Mouse (Mus musculus): ENCODE measurements around the gene Nrcam.

The Nrcam gene

DNA sequence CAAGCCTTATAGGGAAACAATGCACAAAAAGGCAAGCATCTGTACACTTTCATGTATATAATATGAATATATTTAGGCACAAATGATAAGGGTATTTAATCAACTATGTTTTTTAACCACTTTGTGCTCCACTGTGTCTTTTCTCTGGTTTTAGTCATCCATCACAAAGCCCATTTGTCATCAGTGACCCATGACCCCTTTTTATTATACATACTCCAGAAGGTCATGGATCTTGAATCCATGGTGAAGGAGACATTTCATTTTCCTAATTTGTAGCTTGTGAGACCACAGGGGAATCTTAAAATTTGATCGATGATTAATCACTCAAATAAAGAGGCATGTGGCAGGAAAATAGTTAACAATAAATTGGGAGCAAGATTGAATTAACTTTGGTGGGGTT lies 29.2 kb downstream of the Nrcam start:
- DNase-seq (ENCODE audit: low spot score in 2 of 2), result no peak

GRCm38 (mm10) chr12:44371076-44371710 lies 42.5 kb downstream of the Nrcam start:
- no peak for DNase-seq (ENCODE audit: low spot score in 2 of 2)

DNA sequence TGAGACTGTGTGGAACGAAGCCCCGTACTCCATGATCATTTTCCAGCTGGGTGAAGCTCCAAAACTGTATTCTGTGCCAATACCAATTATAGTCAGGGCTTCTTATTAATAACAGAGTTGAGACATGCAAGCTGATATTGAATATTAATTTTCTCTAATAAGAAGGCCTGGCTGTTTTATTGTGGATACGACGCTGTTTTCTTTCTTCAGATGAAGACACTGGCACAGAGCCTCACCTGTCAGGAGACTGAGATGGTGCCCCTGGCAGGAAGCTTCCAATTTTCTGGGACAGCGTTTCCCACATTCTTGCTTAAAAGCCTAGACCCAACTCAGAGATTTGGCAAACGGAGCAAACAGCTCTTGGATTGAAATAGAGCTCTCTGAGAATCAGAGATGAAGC lies 47.3 kb downstream of the Nrcam start:
- no peak for DNase-seq (ENCODE audit: low spot score in 2 of 2)

DNA sequence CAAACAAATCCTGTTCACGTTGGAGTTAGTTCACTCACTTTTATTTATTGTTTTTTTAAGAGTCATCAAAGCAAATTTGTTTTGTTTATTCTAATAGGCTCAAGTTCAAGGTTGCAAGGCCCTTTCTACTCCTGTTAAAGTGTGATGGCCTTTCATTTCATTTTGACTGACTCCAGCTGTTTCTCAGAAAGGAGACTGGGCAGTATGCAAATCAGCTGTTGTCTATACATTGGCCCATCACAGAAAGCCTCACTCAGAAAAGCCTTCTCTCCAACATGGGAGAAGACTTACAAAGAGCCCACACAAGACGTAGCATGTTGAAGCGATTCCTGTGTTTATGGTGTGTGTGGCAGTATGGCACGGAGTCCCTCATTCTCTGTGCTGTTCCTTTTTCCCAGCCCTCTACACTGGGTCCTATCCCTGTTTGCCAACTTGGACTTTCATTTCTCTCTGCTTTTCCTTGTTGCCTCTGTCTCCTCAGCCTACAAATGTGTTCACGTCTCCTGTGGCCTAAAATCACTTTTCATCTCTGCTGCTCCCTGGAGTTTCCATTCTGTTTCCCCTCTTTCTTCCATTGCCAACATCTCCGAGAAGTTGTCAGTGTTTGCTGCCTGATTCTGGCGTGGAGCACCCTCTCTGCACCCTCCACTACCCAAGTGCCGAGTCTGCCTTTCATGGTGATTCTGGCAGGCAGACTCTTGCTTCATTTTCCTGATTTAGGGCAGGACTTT lies 49.9 kb downstream of the Nrcam start:
- no peak for DNase-seq (ENCODE audit: low spot score in 2 of 2)

DNA sequence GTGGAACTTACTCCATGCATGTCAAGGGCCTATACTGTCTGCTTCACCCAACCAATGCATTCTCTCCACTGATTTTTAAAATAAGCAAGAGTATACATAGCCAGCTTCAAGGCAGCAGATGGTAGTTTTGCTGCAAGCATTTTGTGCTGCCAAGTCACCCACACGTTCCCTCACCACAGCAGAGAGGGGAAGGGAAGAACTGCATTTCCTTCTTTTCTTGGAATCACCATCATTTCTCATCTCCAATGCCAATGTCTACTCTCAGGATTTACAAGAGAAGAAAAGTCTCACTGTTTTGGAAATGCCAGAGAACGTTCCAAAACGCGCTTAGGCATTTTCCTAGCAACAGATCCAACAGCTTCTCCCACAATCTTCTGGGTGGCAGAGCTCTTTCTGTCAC lies 52.1 kb downstream of the Nrcam start:
- DNase-seq (ENCODE audit: low spot score in 2 of 2), result no peak

DNA sequence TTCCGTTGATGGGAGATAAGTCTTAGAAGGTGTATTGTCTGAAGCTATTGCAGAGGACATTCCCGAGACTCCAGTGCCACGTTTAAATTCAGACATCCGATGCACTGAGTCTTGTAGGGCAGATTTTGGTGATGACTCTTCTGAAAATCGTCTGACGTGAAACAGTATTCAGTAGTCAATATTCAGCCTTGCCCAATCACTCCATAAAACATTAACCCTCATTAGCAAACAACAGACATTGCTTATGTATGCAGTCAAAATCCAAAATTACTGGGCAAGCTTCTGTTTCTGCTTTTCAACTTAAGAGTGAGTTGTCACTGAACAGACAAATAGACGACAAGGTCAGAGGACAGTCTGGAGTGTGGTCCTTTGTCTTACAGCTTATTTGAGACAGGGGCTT lies 57.7 kb downstream of the Nrcam start:
- DNase-seq (ENCODE audit: low spot score in 2 of 2), result no peak

GRCm38 (mm10) chr12:44388220-44388619 lies 59.5 kb downstream of the Nrcam start:
- no peak for DNase-seq (ENCODE audit: low spot score in 2 of 2)

DNA sequence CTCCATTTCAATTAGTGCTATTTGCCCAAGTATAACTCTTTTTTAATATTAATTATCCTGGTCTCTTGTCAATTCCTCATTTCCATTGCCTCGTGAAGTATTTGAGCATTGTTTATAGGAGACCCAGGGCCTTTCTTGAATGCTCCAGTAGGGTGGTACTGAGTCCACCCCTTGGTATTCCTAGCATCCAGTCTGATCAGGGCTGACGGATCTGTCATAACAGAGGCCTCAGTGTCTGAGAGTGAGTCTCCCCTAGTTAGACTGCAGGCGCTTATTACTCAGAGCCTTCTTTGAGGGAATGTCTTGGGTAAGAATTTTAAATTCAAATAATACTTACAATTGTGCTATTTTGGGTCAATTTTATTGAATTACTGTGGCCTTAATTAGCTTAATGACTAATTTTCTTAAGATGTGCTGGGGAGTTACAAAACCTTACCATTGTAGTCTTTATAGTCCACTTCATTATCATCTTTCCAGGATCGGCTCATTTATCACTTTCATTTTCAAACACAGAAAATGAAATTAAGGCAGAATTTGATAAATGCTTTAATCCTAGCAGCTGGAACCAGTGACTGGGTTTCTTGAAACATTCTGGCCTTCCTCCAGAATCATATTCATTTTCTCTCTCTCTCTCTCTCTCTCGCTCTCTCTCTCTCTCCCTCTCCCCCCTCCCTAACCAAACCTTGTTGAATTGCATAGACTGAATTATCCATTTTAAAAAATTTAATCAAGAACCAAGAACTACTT lies 61.9 kb downstream of the Nrcam start:
- DNase-seq (ENCODE audit: low spot score in 2 of 2), result no peak

DNA sequence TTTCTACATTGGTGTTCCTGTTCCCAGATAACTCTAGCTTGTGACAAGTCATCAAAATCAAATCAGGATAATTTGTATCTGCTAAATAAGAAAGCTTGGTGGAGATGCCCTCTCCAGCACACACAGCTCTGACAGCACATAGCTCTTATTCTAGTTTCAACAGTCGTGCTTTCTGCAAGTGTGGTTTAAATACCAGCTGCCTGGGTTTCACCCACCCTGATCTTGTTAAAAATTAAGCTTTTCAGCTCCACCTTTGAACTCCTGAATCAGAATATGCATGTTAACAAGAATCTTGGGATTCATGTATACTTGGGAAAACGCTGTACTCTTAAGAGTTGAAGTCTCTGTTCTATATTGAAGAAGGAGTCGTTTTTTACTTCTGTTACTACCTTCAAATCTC lies 66.2 kb downstream of the Nrcam start:
- DNase-seq (ENCODE audit: low spot score in 2 of 2), result no peak

GRCm38 (mm10) chr12:44397782-44398181 lies 69.1 kb downstream of the Nrcam start:
- DNase-seq (ENCODE audit: low spot score in 2 of 2), result no peak

GRCm38 (mm10) chr12:44402134-44402533 lies 73.4 kb downstream of the Nrcam start:
- DNase-seq (ENCODE audit: low spot score in 2 of 2), result no peak

DNA sequence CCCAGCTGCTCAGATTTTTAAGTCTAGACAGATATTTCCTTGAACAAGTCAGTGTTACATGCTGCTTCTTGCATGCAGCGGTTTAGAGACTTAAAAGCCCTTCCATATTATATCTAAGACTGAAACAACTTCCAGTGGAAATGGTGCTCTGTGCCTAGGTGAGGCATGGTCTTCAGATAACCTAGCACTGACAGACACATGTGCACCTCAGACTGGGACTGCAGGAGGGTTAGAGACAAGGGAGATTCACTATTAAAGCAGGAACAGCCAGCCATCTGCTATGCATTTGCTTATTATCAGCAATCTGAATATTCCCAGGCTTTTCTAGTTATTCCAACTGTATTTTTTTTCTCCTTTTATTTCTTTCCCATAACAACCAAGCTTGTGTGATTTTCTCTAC lies 74.6 kb downstream of the Nrcam start:
- no peak for DNase-seq (ENCODE audit: low spot score in 2 of 2)

- DNase-seq (ENCODE audit: low spot score in 2 of 2), result no peak
These were observed 75.2 kb downstream of the Nrcam start for GRCm38 (mm10) chr12:44403731-44404424.

DNA sequence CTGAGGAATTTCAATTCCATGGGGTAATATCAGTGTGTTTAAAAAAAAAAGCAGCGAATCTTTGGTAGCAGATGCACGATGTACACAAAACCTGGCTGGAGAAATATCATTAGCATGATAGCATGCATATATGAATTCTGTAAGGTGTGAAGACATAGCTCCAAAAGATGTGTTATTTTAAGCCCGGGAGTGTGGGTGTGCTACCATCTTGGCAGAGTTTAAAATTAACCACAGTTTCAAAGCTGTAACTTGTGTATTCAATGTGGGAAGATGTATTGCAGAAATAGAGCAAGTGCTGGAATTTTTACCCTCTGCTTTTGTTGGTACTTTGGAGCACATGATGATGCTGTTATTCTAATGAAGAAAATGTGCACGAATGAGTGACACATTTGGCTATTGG lies 81.1 kb downstream of the Nrcam start:
- DNase-seq (ENCODE audit: low spot score in 2 of 2), result no peak

GRCm38 (mm10) chr12:44411031-44411430 lies 82.3 kb downstream of the Nrcam start:
- DNase-seq (ENCODE audit: low spot score in 2 of 2), result no peak

GRCm38 (mm10) chr12:44422154-44422866 lies 93.6 kb downstream of the Nrcam start:
- no peak for DNase-seq (ENCODE audit: low spot score in 2 of 2)

DNA sequence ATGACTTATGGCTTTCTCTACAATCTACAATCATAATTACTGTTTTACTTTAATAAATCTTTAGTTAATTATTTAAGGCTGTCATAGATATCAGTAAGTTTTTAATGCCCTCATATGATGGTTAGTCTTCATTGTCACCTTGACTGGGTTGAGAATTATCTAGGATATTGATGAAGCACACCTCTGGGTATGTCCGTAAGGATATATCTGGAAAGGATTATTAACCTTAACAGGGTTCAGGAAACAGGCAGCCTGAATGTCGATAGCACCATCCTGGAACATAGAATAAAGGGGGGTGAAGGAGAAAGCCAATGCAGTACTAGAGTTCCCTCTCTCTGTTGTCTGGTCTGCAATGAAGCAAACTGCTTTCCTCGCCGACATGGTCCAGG lies 94.2 kb downstream of the Nrcam start:
- no peak for DNase-seq (ENCODE audit: low spot score in 2 of 2)

DNA sequence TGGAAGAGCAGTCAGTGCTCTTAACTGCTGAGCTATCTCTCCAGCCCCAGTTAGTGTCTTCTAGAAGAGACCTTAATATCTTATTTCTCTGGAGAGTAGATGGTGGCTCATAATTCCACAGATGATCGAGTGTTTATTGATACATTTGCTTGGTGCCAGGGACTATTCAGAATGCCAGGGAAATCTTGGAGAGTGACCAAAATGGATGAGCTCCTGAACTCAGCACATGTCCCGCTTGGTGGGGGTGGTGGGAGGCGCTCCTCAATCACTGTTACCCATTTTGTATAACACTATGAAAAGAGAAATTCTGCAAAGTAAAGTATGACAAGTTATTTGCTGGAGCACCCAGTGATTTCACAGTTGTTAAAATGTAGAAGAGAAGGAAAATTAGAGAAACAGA lies 95.3 kb downstream of the Nrcam start:
- DNase-seq (ENCODE audit: low spot score in 2 of 2), result no peak

DNA sequence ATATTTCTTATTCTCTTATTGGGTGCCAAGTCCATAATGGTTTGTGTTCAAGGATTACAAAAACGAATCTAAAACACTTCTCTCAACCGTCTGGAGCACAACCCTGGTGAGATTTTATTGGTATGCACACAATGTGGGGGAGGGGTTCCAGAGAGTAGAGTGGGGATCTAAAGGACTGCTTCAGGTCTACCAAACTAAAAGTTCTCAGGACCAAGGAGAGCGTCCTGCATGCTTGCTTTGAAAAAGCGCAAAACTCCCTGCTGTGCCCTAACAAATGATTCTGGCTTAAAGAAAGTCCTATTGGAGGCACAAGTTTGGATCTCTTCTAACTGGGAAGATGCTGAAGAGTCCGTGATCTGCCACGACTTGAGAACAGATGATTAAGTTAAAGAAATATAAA lies 96.4 kb downstream of the Nrcam start:
- DNase-seq (ENCODE audit: low spot score in 2 of 2), result no peak

GRCm38 (mm10) chr12:44430335-44430734 lies 101.7 kb downstream of the Nrcam start:
- DNase-seq (ENCODE audit: low spot score in 2 of 2), result no peak

DNA sequence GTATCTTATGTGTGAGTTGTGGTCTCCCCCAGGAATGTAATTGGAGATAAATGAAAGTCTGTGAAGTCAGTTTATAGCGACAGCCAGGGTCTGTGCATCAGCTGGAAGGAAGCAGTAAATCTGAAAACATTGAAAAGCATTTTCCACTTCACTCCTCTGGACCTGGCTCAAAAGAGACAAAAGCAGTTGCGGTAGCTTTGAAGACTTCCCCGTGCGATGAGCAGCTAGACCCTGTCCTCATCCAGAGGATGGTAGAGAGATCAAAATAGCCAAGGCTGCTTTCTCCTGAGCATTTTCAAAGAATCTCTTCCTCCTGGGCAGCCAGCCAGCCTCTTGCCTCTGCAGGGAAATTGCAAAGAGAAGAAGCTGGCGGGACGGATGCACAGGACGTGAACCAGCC lies 102.3 kb downstream of the Nrcam start:
- DNase-seq (ENCODE audit: low spot score in 2 of 2), result no peak

DNA sequence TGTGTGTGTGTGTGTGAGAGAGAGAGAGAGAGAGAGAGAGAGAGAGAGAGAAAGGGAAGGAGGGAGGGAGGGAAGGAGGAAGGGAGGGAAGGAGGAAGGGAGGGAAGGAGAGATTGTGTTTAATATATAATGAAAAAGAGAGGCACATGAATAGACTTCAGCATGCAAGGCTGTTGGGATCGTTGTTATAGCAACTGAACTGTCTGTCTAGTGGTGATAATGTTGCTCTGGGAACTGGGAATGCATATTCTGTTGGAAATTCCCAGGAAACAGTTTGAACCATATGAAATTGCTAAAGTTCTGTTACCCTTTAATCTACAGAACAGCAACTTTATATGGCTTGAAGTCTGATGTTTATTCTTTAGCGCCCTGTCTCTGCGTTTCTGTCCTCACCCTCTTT lies 104.0 kb downstream of the Nrcam start:
- DNase-seq (ENCODE audit: low spot score in 2 of 2), result no peak
